Mouse (Mus musculus) T-helper 1 cell (primary cell): ENCODE results near the gene Nphp1.

Source experiments
- in situ Hi-C: fragments of 300-600 bp; cut with MboI, MseI; formaldehyde crosslinking; loops from one replicate; pipeline ENCODE4 v1.15.1; 2025; ENCODE audit warnings: high pct_unique_total_duplicates

Gene Nphp1

GRCm38 (mm10) chr2:127788440-127789116, at the start of gene Nphp1:
Gene Nphp1, minus strand, starts transcription at chr2:127788897.
- in situ Hi-C loops: no loop called here

- in situ Hi-C loops: no loop called here
These were observed 44.1 kb upstream of the Nphp1 start for GRCm38 (mm10) chr2:127832833-127833190.

- in situ Hi-C loops: no loop called here
These were observed 43.6 kb upstream of the Nphp1 start for GRCm38 (mm10) chr2:127832103-127832832.

GRCm38 (mm10) chr2:127831401-127832102, 42.9 kb upstream of the Nphp1 start, which contains the start of gene Bub1:
Gene Bub1, minus strand, starts transcription at chr2:127831865.
- in situ Hi-C loops: no loop called here

- in situ Hi-C loops: no loop called here
These were observed 3.4 kb upstream of the Nphp1 start, which contains the start of gene Mtln for GRCm38 (mm10) chr2:127791919-127792603. Gene Mtln, minus strand, starts transcription at chr2:127792488.

GRCm38 (mm10) chr2:127789651-127790270, 1.1 kb upstream of the Nphp1 start:
- in situ Hi-C loops: no loop called here

GRCm38 (mm10) chr2:127789138-127789537, 441 bp upstream of the Nphp1 start:
- in situ Hi-C loops: no loop called here

- in situ Hi-C loops: no loop called here
These were observed 1.5 kb downstream of the Nphp1 start for GRCm38 (mm10) chr2:127787226-127787625.

GRCm38 (mm10) chr2:127778451-127778850, 10.2 kb downstream of the Nphp1 start:
- in situ Hi-C loops: no loop called here

GRCm38 (mm10) chr2:127775013-127775412, 13.7 kb downstream of the Nphp1 start:
- in situ Hi-C loops: no loop called here

GRCm38 (mm10) chr2:127774578-127774941, 14.1 kb downstream of the Nphp1 start:
- in situ Hi-C loops: no loop called here

- in situ Hi-C loops: no loop called here
These were observed 14.6 kb downstream of the Nphp1 start for GRCm38 (mm10) chr2:127773938-127774577.

- in situ Hi-C loops: no loop called here
These were observed 27.1 kb downstream of the Nphp1 start for GRCm38 (mm10) chr2:127761587-127761986.

- in situ Hi-C loops: no loop called here
These were observed 28.2 kb downstream of the Nphp1 start for GRCm38 (mm10) chr2:127760429-127761000.

GRCm38 (mm10) chr2:127760014-127760413, 28.7 kb downstream of the Nphp1 start:
- in situ Hi-C loops: no loop called here

- in situ Hi-C loops: loop anchor here (10.0 kb wide), 1 partner anchor 1035 kb away; no protein-coding TSS in a partner anchor
These were observed 29.4 kb downstream of the Nphp1 start for GRCm38 (mm10) chr2:127759157-127759880.

- in situ Hi-C loops: loop anchor here (10.0 kb wide), 1 partner anchor 1038 kb away; no protein-coding TSS in a partner anchor
These were observed 31.5 kb downstream of the Nphp1 start for GRCm38 (mm10) chr2:127757171-127757570.

- in situ Hi-C loops: loop anchor here (10.0 kb wide), 1 partner anchor 1041 kb away; no protein-coding TSS in a partner anchor
These were observed 34.6 kb downstream of the Nphp1 start for GRCm38 (mm10) chr2:127754113-127754512.

GRCm38 (mm10) chr2:127751849-127752610, 36.7 kb downstream of the Nphp1 start:
- in situ Hi-C loops: loop anchor here (10.0 kb wide), 1 partner anchor 1043 kb away; no protein-coding TSS in a partner anchor
